Mouse (Mus musculus) kidney, adult 11 months (tissue): ENCODE measurements around the gene Gm4792.

Experiments used
- DNase-seq: peaks from one replicate; pipeline ENCODE4 v3.0.0; 2022

Gene Gm4792

DNA sequence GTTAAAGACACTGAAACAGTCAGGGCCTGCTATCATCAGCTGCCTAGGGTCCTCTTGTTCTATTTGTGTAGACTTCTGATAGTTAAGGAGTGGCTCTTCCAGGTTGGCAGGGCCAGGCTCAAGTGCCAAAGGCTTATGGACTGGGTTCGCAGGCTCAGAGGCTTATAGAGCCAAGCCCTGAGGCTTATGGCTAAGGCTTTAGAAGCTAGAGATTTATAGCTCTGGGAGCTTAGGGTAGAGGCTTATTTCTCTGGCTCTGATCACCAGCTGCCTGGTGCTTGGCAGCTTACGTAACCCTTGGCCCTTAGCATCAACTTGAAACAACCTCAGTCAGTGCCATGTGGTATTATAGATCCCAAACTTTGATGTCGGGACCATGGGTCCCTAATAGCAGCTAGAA, at the start of gene Gm4792:
TSS of gene Gm4792 (minus strand) at position 233 of the 400 bp plus-strand sequence.
- DNase-seq, result no peak

DNA sequence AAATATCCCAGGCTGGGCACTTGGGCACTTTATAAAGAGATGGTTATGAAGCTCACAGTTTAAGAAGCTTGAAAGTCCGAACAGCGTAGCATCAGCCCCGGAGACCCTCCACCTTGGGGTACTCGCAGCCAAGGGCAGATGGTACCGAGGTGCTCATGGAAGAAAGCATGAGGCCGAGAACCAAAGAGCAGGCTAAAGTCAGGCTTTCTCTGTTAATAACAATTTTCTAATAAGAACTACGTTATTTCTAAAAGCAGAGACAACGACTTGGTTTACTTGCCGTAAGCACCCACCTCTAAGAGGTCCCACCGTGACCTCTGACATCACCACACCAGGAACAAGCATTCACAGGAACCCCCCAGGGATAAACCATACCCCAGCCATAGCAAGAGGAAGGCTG, 49.5 kb upstream of the Gm4792 start:
- DNase-seq, result no peak

DNA sequence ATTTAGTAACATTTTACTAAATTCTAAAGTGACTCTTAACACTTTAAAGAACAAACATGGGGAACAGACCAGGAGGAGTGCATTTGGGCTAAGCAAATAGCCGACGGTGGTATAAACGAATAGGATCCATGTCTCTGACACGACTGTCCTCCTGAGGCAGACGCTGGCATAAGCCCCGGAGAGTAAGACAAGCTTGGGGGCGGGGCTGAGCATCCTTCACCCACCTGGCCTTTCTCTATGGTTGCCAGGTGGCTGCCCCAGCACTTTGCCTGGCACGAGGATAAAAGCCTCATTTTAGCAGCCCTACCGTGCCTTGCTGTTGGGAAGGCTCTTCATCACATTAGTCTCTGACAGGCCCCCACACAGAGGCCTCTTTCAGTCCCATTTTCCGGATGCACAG, 48.8 kb upstream of the Gm4792 start:
- no peak for DNase-seq

DNA sequence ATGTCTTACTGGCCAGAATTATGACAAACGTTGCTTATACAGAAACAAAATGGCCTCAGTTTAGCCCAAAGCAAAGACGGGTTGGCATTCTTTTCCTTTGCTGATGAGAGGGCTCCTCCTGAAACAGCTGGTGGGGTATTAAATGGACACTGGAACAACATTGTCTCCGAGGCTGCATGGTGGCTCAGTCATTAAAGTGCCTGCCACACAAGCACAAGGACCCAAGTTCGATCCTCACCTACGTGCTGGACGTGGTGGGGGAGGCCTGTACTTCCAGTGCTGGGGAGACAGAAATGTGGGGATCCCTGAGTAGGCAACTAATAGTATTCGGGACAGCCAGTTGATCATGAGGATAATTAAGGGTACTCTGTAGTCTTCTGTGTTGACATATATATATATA, 48.1 kb upstream of the Gm4792 start:
- DNase-seq, result no peak

DNA sequence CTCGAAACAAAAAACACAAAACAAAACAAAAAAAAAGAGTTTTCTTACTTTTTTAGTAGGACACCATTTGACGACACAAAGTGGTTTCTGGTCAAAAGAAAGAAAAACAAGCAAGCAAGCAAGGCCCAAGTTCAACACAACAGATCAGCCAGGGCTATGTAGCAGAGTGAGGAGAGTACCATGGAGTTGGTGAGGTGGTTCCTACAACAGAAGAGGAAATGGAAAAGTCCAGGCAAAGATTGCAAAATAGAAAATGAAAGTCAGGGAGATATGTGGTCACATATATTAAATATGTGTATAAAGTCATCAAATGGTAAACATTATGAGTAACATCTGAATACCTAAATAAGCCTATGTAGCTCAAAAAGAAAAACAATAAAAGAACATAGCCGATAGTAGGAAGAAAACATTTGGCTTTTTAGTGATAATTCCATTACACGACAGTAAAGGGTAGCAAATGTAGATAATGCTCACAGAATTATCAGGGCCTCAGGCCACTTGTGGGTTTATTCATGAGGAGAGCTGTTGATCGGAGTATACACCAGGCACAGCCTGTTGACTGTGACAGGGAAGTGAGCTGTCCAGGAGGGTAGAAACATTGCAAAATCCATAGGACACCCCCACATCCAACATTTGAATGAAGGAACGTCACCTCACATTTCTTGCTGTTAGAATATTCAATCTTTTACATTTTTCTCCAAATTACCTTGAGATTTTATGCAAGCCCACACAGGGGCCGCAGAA, 47.2 kb upstream of the Gm4792 start:
- DNase-seq, result no peak

DNA sequence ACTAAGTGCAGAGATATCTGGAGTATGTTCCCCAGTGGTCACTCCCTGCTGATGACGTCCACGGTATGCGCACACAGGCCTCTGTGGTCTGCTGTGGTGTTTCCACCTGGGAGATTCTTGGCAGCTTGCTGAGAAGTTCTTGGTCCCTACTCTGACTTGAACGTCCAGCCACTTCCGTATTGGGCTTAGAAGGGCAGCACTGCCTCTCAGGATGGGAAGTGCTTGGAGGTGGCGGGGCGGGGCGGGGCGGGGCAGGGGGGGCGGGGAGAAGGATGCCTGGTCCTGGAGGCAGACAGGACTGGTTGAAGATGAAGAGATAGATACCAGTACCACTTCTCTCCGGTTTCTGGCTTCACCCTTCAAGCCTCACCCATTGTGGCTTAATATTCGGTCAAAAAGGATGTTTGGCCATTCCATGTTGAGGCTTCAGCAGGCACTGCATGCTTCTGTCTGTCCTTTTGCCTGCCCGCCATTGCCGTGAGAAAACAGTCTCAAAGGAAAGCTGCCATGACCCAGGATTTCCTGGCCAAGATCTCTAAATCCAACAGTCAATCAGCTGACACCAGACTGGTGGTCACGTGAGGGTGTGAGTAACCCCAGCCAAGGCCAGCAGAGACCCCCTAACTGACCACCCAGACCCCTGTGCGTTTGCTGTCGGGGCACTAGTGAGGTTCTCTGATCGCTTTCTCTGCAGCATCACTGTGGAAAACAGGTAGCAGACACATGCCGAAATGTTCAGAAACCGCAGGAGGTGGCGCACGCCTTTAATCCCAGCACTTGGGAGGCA, 46.3 kb upstream of the Gm4792 start:
- DNase-seq, result no peak

DNA sequence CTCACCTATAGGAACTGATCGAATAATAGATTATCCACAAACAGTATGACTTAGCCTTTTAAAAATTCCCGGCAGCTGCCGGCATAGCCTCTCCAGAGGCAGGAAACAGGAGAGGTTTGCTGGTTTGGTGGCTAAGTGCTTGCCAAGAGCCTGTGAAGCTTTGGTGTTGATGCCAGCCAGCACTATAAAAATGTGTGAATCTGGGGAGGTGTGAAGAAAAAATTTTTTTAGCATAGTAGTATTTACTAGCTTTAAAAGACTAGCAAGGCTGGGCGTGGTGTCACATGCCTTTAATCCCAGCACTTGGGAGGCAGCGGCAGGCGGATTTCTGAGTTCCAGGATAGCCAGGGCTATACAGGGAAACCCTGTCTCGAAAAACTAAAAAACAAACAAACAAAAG, 45.1 kb upstream of the Gm4792 start:
- no peak for DNase-seq

DNA sequence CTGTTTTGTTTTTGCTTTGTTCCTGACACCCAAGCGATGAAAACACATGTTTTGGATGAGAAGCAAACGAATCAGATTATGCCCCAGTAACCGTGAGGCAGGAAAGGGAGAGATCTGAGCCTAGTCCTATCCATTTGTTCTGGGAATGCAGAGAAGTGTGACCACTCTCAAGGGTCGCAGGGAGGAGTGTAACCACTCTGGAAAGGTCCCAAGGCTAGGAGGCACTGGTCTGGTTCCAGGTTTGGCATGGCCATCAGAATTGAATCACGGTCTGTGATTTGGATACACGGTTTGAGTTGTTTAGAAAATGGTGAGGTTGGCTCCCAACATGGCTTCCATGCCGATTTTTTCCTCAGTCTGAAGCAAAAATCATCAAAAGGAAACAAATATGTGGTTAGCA, 43.8 kb upstream of the Gm4792 start:
- no peak for DNase-seq

DNA sequence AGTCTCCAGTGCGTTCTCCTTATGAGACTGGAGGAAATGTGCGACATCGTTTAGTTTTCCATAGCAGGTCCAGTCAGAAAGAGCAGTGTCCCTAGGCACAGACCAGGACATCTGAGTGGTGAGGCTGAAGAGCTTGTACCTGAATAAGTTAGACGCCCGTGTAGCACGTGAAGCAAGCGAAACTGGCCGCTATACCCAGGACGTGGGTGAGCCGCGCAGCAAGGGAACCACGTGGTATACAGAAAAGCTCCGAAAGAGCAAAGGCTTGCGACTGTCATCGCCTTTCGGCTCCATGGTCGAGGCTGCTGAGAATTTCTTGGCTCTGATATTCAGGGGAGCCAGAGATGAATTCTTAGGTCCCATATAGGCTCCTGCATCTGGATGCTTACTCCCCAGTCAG, 43.0 kb upstream of the Gm4792 start:
- no peak for DNase-seq

DNA sequence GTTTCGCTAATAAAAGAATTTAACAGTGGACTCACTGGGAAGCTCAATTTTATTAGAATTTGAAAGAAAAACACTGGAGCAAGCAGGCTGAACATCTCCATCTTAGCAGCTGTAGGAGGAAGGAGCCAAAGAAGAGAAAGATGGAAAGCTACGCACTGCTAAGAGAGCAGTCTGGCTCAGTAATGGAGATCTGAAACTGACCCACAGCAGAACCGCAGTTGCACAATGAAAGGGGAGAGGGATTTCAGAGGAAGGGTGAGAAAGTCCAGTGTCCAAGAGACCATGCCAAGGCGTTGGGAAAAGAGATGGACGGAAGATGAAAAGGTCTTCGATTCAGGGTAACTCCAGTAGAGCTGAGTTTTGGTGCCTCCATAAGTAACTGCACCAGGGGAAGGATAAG, 37.6 kb upstream of the Gm4792 start:
- no peak for DNase-seq

DNA sequence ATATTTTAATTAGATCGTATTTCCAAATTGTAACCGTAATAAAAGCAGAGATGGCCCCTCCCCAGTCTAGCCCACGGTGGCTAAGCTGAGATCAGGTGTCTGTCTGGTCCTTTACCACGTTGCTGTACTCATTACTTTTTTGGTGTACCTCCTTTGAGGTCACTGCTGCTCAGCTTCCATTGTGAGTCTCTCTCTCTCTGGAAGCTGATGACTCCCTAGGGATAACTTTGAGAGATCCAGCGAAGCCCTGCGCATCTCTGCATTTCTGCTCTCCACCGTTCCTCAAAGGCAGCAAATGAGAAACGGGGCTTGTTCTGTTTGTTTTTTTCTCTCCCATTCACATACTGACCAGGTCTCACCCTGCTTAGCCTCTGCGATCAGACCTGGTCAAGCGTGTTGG, 36.5 kb upstream of the Gm4792 start:
- DNase-seq, result no peak

DNA sequence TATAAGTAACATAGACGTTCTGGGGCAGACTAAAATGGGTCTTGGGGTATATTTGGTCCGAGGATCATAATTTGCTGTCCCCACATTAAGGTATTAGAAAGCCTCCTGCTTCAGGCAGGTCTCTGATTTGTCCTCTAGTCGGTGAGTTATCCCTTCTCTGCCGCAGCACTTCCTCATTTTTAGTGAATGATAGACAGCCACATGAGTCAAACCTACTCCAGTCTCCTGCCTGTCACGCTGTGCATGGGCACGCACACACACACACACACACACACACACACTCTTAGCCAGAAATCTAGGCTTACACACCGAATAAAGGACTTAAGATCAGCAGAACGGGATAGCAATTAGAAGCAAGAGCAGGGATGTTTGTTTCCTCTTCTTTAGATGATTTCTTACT, 34.8 kb upstream of the Gm4792 start:
- DNase-seq, result no peak

DNA sequence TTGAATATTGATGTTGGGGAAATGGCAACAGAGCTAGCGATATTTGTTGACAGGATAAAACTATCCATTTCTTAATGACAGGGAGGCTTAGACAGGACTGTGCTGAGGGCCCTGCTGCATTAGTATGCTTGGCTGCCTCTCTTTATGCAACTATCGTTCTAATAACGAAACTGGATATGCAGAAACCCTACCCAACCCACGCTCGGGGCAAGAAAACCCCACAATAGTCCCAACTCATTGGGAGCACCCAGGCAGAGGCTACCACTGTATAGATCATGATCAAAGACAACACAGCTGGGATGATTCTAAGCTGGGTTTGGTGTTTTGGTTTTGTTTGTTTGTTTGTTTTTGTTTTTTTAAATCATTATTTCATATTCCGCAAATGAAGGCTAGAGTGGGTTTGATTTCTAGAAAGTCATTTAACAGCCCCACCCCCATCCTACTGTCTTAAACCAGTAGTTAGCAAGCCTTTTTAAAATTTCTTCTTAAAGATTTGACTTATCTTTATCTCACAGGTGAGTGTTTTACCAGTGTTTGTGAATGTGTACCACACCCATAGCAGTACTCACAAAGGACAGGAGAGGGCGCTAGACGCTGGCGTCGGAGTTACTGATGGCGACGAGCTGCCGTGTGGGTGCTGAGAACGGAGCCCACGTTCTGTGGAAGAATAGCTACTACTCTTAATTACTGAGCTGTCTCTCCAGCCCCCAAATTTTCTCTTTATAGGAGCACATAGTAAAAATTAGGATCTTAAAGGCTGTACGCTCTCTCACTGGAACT, 34.0 kb upstream of the Gm4792 start:
- DNase-seq, result no peak

DNA sequence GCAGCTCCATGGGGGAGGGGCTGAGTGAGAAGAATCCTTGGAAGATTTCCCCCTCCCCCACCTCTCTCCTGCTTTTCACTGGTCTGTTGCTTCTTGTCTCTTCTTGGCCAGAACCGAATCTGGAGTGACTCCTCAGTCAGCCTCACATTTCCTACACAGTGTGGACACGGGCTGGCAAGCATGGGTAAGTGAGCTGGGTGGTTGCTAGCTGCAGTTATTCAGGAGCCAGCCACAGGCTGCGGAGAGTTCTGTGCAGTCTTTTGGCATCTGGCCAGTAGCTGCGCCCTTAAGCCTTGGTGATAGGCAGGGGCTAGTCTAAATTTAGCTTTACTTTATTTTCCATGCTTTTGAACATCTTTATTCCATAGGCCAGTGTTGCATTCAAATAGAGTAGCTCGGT, 31.5 kb upstream of the Gm4792 start:
- DNase-seq, result no peak

DNA sequence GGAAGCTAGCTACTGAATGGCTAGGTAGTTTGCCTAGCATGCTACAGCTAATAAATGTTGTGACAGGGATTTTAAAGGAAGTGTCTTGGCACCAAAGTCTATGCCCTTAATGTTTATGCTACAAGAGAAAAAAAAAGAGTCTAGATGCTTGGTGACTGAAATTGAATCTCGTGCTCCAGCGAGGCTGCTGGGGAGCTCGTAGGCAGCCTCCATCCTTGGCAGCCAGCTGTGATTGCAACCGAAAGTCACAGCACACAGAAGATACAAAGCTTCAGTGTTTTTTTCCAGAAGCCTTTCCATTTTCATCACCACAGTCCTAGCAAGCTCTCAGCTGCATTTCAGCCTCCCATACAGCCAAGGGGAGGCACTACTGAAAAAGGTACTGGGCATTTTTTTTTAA, 20.1 kb upstream of the Gm4792 start:
- DNase-seq, result no peak

DNA sequence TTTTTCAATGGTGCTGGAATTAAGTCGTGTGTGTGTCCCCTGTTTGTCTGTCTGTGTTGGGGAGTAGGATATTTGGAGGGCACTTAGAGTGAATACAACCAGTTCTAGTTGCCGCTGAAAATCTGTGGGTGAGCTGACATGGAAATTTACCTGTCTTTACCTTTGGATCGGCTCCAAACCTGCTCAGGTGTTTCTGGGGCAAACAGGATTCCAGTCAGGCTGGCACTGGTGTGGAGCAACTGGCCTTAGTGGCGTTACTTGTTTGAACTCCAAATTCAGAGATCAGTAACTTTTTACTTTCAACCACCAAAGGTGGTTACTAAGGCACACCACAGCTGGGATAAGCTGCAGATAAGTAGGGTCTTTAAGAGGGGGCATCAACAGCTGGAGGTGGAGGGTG, 14.6 kb upstream of the Gm4792 start:
- DNase-seq, result peak; percentile 65

DNA sequence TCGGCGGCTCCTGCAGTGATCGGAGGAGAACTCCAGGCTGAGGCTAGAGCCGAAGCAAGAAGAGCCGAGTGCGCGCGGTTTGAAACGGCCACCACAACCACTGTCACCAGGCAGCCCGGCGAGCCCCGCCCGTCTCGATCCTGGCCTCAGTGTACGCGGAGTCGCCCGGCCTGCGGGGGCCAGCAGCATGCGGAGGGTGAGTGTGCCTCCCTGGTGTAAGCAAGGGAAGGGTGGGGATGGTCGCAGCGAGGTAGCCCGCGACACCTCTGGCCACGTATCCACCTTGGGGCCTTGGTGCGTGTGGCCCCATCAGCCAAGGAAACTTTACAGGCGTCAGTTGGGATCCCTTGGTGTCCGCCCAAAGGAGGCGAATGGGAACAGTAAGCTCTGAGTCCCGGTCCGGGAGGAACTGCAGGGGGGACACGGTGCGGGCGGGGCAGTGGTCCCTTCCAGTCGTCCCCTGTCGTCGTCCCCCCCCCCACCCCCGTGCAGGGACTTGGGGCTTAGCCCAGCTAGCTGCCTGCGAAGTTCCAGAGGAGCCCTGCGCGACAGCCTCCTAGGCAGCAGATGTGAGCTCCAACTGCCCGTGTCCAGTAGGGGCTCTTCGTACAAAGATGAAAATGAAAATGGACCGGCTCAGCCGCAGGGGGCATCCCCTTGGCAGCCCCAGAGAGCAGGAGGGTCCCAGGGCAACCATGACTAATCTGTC, 13.7 kb upstream of the Gm4792 start:
- no peak for DNase-seq

DNA sequence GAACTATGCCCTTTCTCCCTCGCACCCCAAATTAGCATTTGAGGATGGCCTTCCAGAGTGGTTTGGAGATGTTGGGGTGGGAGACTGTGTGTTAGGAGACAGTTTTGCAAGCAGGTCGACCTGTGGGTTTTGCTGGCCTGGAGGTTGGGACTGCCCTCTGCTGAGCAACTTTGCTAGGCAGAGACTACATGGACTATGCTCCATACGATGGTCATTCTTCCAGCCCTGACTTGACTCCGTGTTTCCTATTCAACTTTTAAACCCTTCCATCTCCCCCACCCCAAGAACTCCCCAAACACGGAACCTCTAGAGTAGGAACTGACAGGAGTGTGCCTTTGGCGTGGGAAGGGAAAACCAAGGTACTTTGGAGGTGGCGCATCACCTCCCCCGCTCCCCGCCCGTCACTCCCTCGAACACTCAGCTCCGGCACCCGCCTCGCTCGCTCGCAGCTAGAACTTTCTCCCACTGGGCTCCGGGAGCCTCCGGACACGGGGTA, 13.1 kb upstream of the Gm4792 start, which contains the start of gene Tmcc3:
TSS of gene Tmcc3 (plus strand) at position 439 of the 496 bp plus-strand sequence.
- no peak for DNase-seq

DNA sequence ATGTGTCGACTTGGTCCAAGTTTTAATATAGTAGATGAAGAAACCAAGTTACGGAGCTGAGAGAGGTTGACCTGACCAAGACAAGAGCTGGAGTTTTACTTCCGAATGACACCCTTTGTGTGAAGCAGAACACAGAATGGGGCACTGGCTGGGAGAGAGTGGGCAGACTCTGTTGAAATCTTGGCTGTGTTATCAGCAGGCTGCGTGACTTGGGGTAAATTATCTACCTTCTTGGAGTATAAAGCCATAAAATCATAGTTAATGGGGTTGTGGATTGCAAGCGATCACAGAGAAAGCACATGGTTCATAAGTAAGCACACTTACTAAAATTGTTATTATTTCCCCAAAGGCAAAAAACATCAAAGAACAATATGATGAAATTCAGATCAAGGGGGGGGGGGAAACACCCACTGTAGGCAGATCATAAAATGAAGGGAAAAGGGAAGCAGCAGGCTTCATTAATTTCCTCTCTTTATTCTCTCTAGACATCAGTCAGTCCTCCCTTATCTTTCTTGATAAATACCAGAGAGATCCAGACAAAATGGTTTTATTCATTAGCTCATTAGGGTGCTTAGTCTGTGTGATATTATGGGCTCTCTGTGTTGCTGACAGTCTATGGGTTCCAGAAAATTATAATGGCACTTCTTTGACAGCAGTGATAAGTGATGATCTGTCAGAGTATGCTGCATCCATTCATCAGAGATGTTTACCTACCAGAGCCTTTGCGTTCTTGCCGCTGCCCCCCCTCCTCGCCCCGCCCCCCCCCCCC, 12.2 kb upstream of the Gm4792 start:
- no peak for DNase-seq

DNA sequence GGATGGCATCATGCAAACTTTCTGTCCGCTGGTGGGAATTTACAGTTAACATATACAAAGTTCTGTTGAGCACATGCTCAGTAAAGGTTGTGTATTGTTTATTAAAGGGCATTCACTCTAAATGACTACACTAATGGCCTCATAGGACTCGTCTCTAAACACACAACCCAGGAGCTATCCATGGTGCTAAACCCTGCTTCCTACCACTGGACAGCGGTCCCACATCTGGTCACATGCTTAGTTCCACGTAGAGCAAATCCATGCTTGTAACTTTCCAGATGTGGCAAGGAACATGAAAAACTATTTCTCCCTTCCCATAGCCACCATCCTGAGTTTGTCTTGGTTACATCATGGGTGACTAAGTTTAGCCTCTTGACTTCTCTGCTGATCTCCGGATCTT, 7.0 kb upstream of the Gm4792 start:
- DNase-seq, result no peak

DNA sequence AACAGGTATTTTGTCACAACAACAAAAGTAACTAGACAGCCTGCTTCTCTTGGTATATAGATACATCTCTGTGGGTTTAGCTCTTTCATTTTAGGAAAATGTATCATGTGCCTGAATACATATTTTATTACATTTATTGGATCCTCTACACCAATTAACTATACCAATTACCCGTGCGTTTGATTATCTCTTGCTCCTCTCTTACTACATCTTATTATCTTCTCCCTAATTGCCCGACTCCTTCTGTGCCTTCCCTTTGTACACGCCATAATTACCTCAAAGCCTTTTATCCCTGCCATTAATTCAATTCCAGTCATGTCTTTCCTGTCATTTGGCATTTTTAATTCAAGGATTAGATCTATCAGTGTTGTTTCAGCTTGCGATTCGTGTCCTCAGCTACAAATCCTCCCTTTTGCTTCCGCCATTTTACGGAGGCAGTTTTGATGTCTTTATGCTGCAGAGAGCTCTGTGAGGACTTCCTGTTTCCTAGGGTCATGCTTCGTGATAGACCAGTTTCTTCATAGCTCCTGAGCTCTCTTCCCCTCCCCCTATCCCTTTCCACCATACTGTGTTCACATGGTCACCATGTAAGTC, 5.7 kb upstream of the Gm4792 start:
- DNase-seq, result no peak

DNA sequence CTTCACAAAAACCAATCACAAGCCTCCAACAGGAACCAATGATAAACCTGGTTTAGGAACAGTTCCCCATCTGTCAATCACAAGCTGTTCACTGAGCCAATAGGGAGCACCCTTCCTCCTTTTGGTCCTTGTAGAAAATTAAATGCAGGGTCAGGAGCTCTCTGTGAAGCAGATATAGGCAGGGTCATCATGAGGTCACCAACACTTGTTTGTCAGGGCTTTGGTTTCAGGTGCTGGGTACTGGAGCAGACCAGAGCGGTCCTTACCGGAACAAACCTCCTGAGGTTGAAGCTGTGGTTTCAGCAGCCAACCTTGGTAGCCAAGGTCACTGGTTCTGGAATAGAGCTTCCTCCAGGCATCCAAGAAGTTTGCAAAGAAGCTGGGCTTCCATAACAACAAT, 798 bp upstream of the Gm4792 start:
- DNase-seq, result peak; percentile 54
